9 mouse cellular contexts compared by ENCODE assay signal in the genomic region with DNA sequence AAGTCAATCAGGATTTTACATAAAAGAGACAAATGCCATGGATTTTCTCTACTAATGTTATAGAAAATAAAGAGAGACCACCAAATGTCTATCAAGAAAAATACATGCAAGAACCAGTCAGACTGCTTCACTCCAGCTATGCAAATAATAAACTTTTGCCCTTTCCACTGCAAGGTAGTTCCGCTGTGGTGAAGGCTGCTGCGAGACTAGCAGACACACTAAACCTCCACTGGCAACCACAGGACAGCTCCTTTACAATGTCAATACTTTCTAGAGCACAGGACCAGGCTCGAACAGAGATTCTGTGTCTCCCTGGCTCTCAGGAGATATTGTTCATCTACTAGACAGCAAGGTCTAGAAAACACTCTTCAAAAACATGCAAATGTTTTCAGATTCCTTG.
"Had no signal": no experiment of that assay in that cellular context is flagged by ENCODE, and none has a peak within 500 bp of the region (broad histone marks: within the 10 kb centered on the region; RNA-seq: fewer than 3 reads in every experiment).

No protein-coding gene starts in this region.

- ATAC-seq: midbrain, embryonic 13.5 days had no signal

- H3K4me3 ChIP-seq: layer of hippocampus, adult 2 months; limb, embryonic 13.5 days; liver, embryonic 15.5 days; midbrain, embryonic 13.5 days; neural tube, embryonic 12.5 days had no signal

- H3K4me2 ChIP-seq: limb, embryonic 13.5 days; liver, embryonic 11.5 days; liver, embryonic 15.5 days; midbrain, embryonic 13.5 days; neural tube, embryonic 12.5 days had no signal

- H3K4me1 ChIP-seq: liver, embryonic 15.5 days; midbrain, embryonic 13.5 days; neural tube, embryonic 12.5 days had no signal

- H3K36me3 ChIP-seq: limb, embryonic 13.5 days; liver, embryonic 15.5 days; midbrain, embryonic 13.5 days; neural tube, embryonic 12.5 days had no signal

- H3K9me3 ChIP-seq: limb, embryonic 13.5 days; liver, embryonic 15.5 days; midbrain, embryonic 13.5 days; neural tube, embryonic 12.5 days had no signal

- H3K27ac ChIP-seq: layer of hippocampus, adult 2 months; limb, embryonic 13.5 days; liver, embryonic 15.5 days; midbrain, embryonic 13.5 days; neural tube, embryonic 12.5 days; stomach, postnatal 0 days had no signal

- H3K27me3 ChIP-seq: limb, embryonic 13.5 days; liver, embryonic 15.5 days; midbrain, embryonic 13.5 days; neural tube, embryonic 12.5 days had no signal

- H3K9ac ChIP-seq: limb, embryonic 13.5 days; liver, embryonic 15.5 days; midbrain, embryonic 13.5 days; neural tube, embryonic 12.5 days had no signal

- DNase-seq: lung, adult 2 months; thymus, postnatal 4 days had no signal
